Mouse (Mus musculus): ENCODE results near the gene Pex13. TPM values are rescaled to one million over a fixed set of nuclear protein-coding genes. Genes with fewer than 3 reads are reported as not detected.

Pex13 gene
- polyA plus RNA-seq, 1 experiment from 2014 or later = 30.5 TPM

GRCm38 (mm10) chr11:23679044-23679642 is 13.4 kb upstream of the Pex13 start:
- 0 out of 2 replicates have a peak, but pooled peaks have one; percentile 27 for ATAC-seq (replicated peaks)
- Histone ChIP-seq H3K9me3 (no peaks in the 10 kb centered on the region), H3K4me2 (no peak overlapping the region), H3K4me1 (no peaks in the 10 kb centered on the region), H3K4me3 (no peak overlapping the region), H3K27ac (no peak overlapping the region), H3K9ac (no peak overlapping the region), H3K36me3 (replicated peaks) (peaks cover 30% of the 10 kb centered on the region), H3K27me3 (replicated peaks) (no peaks in the 10 kb centered on the region)
- WGBS = 50% methylated on average over 3 of the region's 3 CpGs

GRCm38 (mm10) chr11:23676100-23676499 is 10.3 kb upstream of the Pex13 start:
- no peak overlapping the region for H3K4me2 ChIP-seq
- H3K27ac ChIP-seq = no peak overlapping the region
- H3K9ac ChIP-seq = no peak overlapping the region
- no peak for ATAC-seq (replicated peaks)
- no peaks in the 10 kb centered on the region for H3K4me1 ChIP-seq
- no peak overlapping the region for H3K4me3 ChIP-seq
- WGBS = 88% methylated on average over 5 of the region's 5 CpGs
- H3K27me3 ChIP-seq (replicated peaks) = no peaks in the 10 kb centered on the region
- H3K36me3 ChIP-seq (replicated peaks) = peaks cover 37% of the 10 kb centered on the region
- H3K9me3 ChIP-seq = no peaks in the 10 kb centered on the region

- no peak overlapping the region for H3K4me2 ChIP-seq
- H3K27ac ChIP-seq = no peak overlapping the region
- H3K9me3 ChIP-seq = no peaks in the 10 kb centered on the region
- no peak for ATAC-seq (replicated peaks)
- peaks cover 5% of the 10 kb centered on the region for H3K4me1 ChIP-seq
- H3K9ac ChIP-seq = no peak overlapping the region
- 92% methylated on average over 4 of the region's 4 CpGs for WGBS
- H3K36me3 ChIP-seq (replicated peaks) = peaks cover 23% of the 10 kb centered on the region
- H3K27me3 ChIP-seq (replicated peaks) = no peaks in the 10 kb centered on the region
- H3K4me3 ChIP-seq = no peak overlapping the region
Measured at GRCm38 (mm10) chr11:23672256-23672749, 6.5 kb upstream of the Pex13 start.

- WGBS = 28% methylated on average over 3 of the region's 3 CpGs
Measured at GRCm38 (mm10) chr11:23667128-23667527, 1.4 kb upstream of the Pex13 start.

GRCm38 (mm10) chr11:23666526-23666925 is 767 bp upstream of the Pex13 start:
- H3K27ac ChIP-seq = peak overlapping the region; percentile 96
- H3K9ac ChIP-seq = peak overlapping the region; percentile 89
- peak overlapping the region; percentile 58 for H3K4me2 ChIP-seq
- 6% methylated on average over 5 of the region's 5 CpGs for WGBS
- H3K36me3 ChIP-seq (replicated peaks) = no peaks in the 10 kb centered on the region
- H3K9me3 ChIP-seq = no peaks in the 10 kb centered on the region
- peaks cover 20% of the 10 kb centered on the region for H3K4me1 ChIP-seq
- no peaks in the 10 kb centered on the region for H3K27me3 ChIP-seq (replicated peaks)
- H3K4me3 ChIP-seq = peak overlapping the region; percentile 86
- no peak for ATAC-seq (replicated peaks)

More at GRCm38 (mm10) chr11:23667128-23667527, 1.4 kb upstream of the Pex13 start:
- peak overlapping the region; percentile 86 for H3K4me3 ChIP-seq
- no peak for ATAC-seq (replicated peaks)
- H3K27ac ChIP-seq = no peak overlapping the region
- H3K27me3 ChIP-seq (replicated peaks) = no peaks in the 10 kb centered on the region
- H3K9ac ChIP-seq = no peak overlapping the region
- no peaks in the 10 kb centered on the region for H3K36me3 ChIP-seq (replicated peaks)
- peak overlapping the region; percentile 58 for H3K4me2 ChIP-seq
- H3K4me1 ChIP-seq = peaks cover 20% of the 10 kb centered on the region
- no peaks in the 10 kb centered on the region for H3K9me3 ChIP-seq

GRCm38 (mm10) chr11:23665311-23665786 is 410 bp downstream of the Pex13 start, which contains the start of gene Pus10:
Gene Pus10 (plus strand): TSS chr11:23665674.
- WGBS = under 1% methylated on average over 38 of the region's 40 CpGs
- H3K4me2 ChIP-seq = peak within 1 kb of the TSS; percentile 58
- peak within 1 kb of the TSS; percentile 86 for H3K4me3 ChIP-seq
- no peaks in the 10 kb centered on the region for H3K9me3 ChIP-seq
- H3K36me3 ChIP-seq (replicated peaks) = no peaks in the 10 kb centered on the region
- no peaks in the 10 kb centered on the region for H3K27me3 ChIP-seq (replicated peaks)
- peak; percentile 74 for ATAC-seq (replicated peaks)
- peak within 1 kb of the TSS; percentile 96 for H3K27ac ChIP-seq
- H3K4me1 ChIP-seq = peaks cover 20% of the 10 kb centered on the region
- H3K9ac ChIP-seq = peak within 1 kb of the TSS; percentile 89

GRCm38 (mm10) chr11:23664232-23664631 is 1.5 kb downstream of the Pex13 start:
- peaks cover 20% of the 10 kb centered on the region for H3K4me1 ChIP-seq
- no peak overlapping the region for H3K4me3 ChIP-seq
- H3K27me3 ChIP-seq (replicated peaks) = no peaks in the 10 kb centered on the region
- ATAC-seq (replicated peaks) = no peak
- H3K9ac ChIP-seq = no peak overlapping the region
- H3K27ac ChIP-seq = no peak overlapping the region
- H3K9me3 ChIP-seq = no peaks in the 10 kb centered on the region
- H3K4me2 ChIP-seq = no peak overlapping the region
- no peaks in the 10 kb centered on the region for H3K36me3 ChIP-seq (replicated peaks)

- Histone ChIP-seq H3K27me3 (replicated peaks) (no peaks in the 10 kb centered on the region), H3K9ac (no peak overlapping the region), H3K27ac (no peak overlapping the region), H3K4me3 (no peak overlapping the region), H3K36me3 (replicated peaks) (no peaks in the 10 kb centered on the region), H3K4me1 (no peaks in the 10 kb centered on the region), H3K9me3 (no peaks in the 10 kb centered on the region), H3K4me2 (no peak overlapping the region)
- WGBS = 85% methylated on average over 2 of the region's 2 CpGs
- no peak for ATAC-seq (replicated peaks)
Measured at GRCm38 (mm10) chr11:23657791-23658190, 8.0 kb downstream of the Pex13 start.

GRCm38 (mm10) chr11:23653666-23654065 is 12.1 kb downstream of the Pex13 start:
- no peaks in the 10 kb centered on the region for H3K9me3 ChIP-seq
- H3K36me3 ChIP-seq (replicated peaks) = 0 out of 2 replicates have a peak, but pooled peaks cover 7% of the 10 kb centered on the region
- 70% methylated on average over 3 of the region's 3 CpGs for WGBS
- no peaks in the 10 kb centered on the region for H3K4me1 ChIP-seq
- no peak for ATAC-seq (replicated peaks)
- H3K27me3 ChIP-seq (replicated peaks) = no peaks in the 10 kb centered on the region
- H3K4me3 ChIP-seq = no peak overlapping the region
- H3K4me2 ChIP-seq = no peak overlapping the region
- H3K27ac ChIP-seq = no peak overlapping the region
- no peak overlapping the region for H3K9ac ChIP-seq

GRCm38 (mm10) chr11:23647835-23648234 is 17.9 kb downstream of the Pex13 start:
- Histone ChIP-seq H3K27ac (no peak overlapping the region), H3K9ac (no peak overlapping the region), H3K4me1 (no peaks in the 10 kb centered on the region), H3K9me3 (no peaks in the 10 kb centered on the region), H3K4me2 (no peak overlapping the region), H3K4me3 (no peak overlapping the region), H3K36me3 (replicated peaks) (0 out of 2 replicates have a peak, but pooled peaks cover 11% of the 10 kb centered on the region), H3K27me3 (replicated peaks) (no peaks in the 10 kb centered on the region)
- 91% methylated on average over 3 of the region's 3 CpGs for WGBS
- ATAC-seq (replicated peaks) = no peak

GRCm38 (mm10) chr11:23647431-23647830 is 18.3 kb downstream of the Pex13 start:
- no peak for ATAC-seq (replicated peaks)
- Histone ChIP-seq H3K4me3 (no peak overlapping the region), H3K9ac (no peak overlapping the region), H3K27ac (no peak overlapping the region), H3K4me2 (no peak overlapping the region), H3K27me3 (replicated peaks) (no peaks in the 10 kb centered on the region), H3K9me3 (no peaks in the 10 kb centered on the region), H3K36me3 (replicated peaks) (0 out of 2 replicates have a peak, but pooled peaks cover 11% of the 10 kb centered on the region), H3K4me1 (no peaks in the 10 kb centered on the region)

GRCm38 (mm10) chr11:23634573-23634972 is 31.2 kb downstream of the Pex13 start:
- no peak for ATAC-seq (replicated peaks)
- H3K9ac ChIP-seq = no peak overlapping the region; the same call in 1 of the 2 replicates
- no peaks in the 10 kb centered on the region for H3K27me3 ChIP-seq (replicated peaks)
- no peaks in the 10 kb centered on the region for H3K9me3 ChIP-seq
- H3K36me3 ChIP-seq (replicated peaks) = no peaks in the 10 kb centered on the region
- peaks cover 30% of the 10 kb centered on the region for H3K4me1 ChIP-seq
- WGBS = 68% methylated on average over 8 of the region's 8 CpGs
- H3K4me3 ChIP-seq = no peak overlapping the region
- no peak overlapping the region for H3K27ac ChIP-seq
- no peak overlapping the region for H3K4me2 ChIP-seq

GRCm38 (mm10) chr11:23633879-23634215 is 31.9 kb downstream of the Pex13 start:
- H3K27ac ChIP-seq = peak overlapping the region; percentile 98
- H3K4me3 ChIP-seq = peak overlapping the region; percentile 99
- H3K9ac ChIP-seq = peak overlapping the region; percentile 40; the same call in 1 of the 2 replicates
- H3K4me1 ChIP-seq = peaks cover 30% of the 10 kb centered on the region
- no peak; the same call in 1 of the 2 replicates for ATAC-seq (replicated peaks)
- H3K9me3 ChIP-seq = no peaks in the 10 kb centered on the region
- no peaks in the 10 kb centered on the region for H3K27me3 ChIP-seq (replicated peaks)
- peak overlapping the region; percentile 64 for H3K4me2 ChIP-seq
- no peaks in the 10 kb centered on the region for H3K36me3 ChIP-seq (replicated peaks)
- WGBS = 9% methylated on average over 7 of the region's 7 CpGs
